Mouse (Mus musculus): ENCODE data around the gene Bcr.

DNA sequence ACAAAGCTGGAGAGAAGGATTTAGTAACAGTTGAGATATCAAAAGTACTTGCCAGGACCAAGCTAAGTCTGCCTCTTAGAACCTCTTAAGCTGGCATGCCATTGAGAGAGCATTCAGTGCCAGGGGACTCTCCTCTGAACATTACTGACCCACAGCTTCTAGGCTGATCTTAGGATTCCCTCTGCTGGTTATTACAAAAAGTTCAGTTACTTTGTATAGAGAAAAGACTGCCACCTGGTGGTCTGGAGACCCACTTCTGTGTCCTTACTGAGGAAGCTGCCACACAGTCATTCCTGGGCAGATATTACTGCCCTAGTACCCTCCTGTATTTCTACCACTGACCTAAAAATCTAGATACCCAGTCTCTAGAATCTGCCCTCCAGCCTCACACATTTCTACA lies 90.9 kb downstream of the Bcr start:
- TF ChIP-seq CTCF (IDR thresholded peaks at IDR 0.05) (peak; percentile 95), POLR2A (IDR thresholded peaks at IDR 0.05; ENCODE audit: insufficient read depth, low read depth, low read length) (no peak)
